26 mouse cellular contexts compared by ENCODE assay signal in genomic region chr1:187771067-187771466, GRCm38 (mm10).
DNase-seq lines count a peak whose midpoint lies in the region; ATAC-seq and TF ChIP-seq lines count a peak whose summit lies in the region.
"Had no signal": no experiment of that assay in that cellular context is flagged by ENCODE, and none has a peak within 500 bp of the region (broad histone marks: within the 10 kb centered on the region; RNA-seq: fewer than 3 reads in every experiment).

No protein-coding gene starts in this region.

- H3K4me2 ChIP-seq in kidney, embryonic 15.5 days, result no peak overlapping the region
- no peak overlapping the region for H3K4me2 ChIP-seq in liver, postnatal 0 days (ENCODE audit: low read depth, low read length)
- no peak overlapping the region for H3K4me2 ChIP-seq in liver, embryonic 12.5 days
- H3K4me2 ChIP-seq in stomach, postnatal 0 days (replicated peaks; ENCODE audit: low read depth), result no peak overlapping the region
- H3K4me2 ChIP-seq: embryonic facial prominence, embryonic 15.5 days; forebrain, embryonic 12.5 days; heart, embryonic 15.5 days; hindbrain, embryonic 12.5 days; liver, embryonic 15.5 days; lung, embryonic 15.5 days; midbrain, embryonic 12.5 days had no signal

- intact Hi-C loops in gastrocnemius, adult 2 months (cut with DNase I), result loop anchor here (10.0 kb wide), 1 partner anchor 326 kb away; no protein-coding TSS in a partner anchor

- DNase-seq in gastrocnemius, adult 2 months, result no peak
- DNase-seq in gastrocnemius, postnatal 25 days, result no peak
- no peak for DNase-seq in kidney, adult 2 months
- no peak for DNase-seq in liver, postnatal 0 days
- DNase-seq in stomach, postnatal 0 days (ENCODE audit: low spot score), result no peak
- DNase-seq: adrenal gland, postnatal 25 days; cerebellum, adult 8-10 months; cerebellum, postnatal 25 days; gastrocnemius, postnatal 36 days; kidney, adult 18-20 months; kidney, postnatal 10 days; left cerebral cortex, postnatal 4 days; lung, postnatal 4 days; thymus, postnatal 4 days had no signal

- TF ChIP-seq CTCF in gastrocnemius, adult 2 months (IDR thresholded peaks at IDR 0.05), result peak; percentile 22; the same call in 1 of the 2 replicates
- TF ChIP-seq CTCF in kidney, adult 2 months (conservative IDR thresholded peaks at IDR 0.05; ENCODE audit: insufficient read depth, insufficient read length, low read depth, low read length), result no peak
- TF ChIP-seq CTCF in liver, postnatal 0 days (IDR thresholded peaks at IDR 0.05; ENCODE audit: low read depth), result peak; percentile 38
- peak; percentile 42 for TF ChIP-seq CTCF in stomach, postnatal 0 days (IDR thresholded peaks at IDR 0.05; ENCODE audit: low read depth)

- 46% methylated on average over 4 of the region's 4 CpGs for WGBS in kidney, adult 2 months
- 72% methylated on average over 4 of the region's 4 CpGs for WGBS in kidney, embryonic 15.5 days
- 75% methylated on average over 4 of the region's 4 CpGs for WGBS in liver, postnatal 0 days (ENCODE audit: insufficient replicate concordance)
- WGBS in liver, embryonic 12.5 days (ENCODE audit: insufficient replicate concordance), result 63% methylated on average over 4 of the region's 4 CpGs
- 68% methylated on average over 4 of the region's 4 CpGs for WGBS in stomach, postnatal 0 days

- ATAC-seq in kidney, embryonic 15.5 days (replicated peaks; ENCODE audit: low FRiP score), result no peak
- no peak for ATAC-seq in liver, postnatal 0 days
- no peak for ATAC-seq in liver, embryonic 12.5 days
- no peak for ATAC-seq in stomach, postnatal 0 days (ENCODE audit: low FRiP score, low TSS enrichment)

- H3K27ac ChIP-seq in gastrocnemius, adult 2 months, result no peak overlapping the region
- H3K27ac ChIP-seq in kidney, adult 2 months (ENCODE audit: insufficient read depth, low read depth, low read length), result peak overlapping the region; percentile 45; the same call in 1 of the 2 replicates
- no peak overlapping the region for H3K27ac ChIP-seq in kidney, embryonic 15.5 days
- H3K27ac ChIP-seq in liver, postnatal 0 days (ENCODE audit: low read depth), result no peak overlapping the region
- H3K27ac ChIP-seq in liver, embryonic 12.5 days, result no peak overlapping the region
- no peak overlapping the region for H3K27ac ChIP-seq in stomach, postnatal 0 days (replicated peaks)
- H3K27ac ChIP-seq: embryonic facial prominence, embryonic 10.5 days; embryonic facial prominence, embryonic 15.5 days; forebrain, embryonic 12.5 days; heart, embryonic 10.5 days; heart, embryonic 15.5 days; hindbrain, embryonic 12.5 days; liver, embryonic 15.5 days; lung, embryonic 15.5 days; midbrain, embryonic 12.5 days had no signal

- no peak overlapping the region for H3K4me3 ChIP-seq in gastrocnemius, adult 2 months
- H3K4me3 ChIP-seq in kidney, adult 2 months (ENCODE audit: insufficient read depth, low read depth, low read length), result no peak overlapping the region
- H3K4me3 ChIP-seq in kidney, embryonic 15.5 days (replicated peaks), result no peak overlapping the region
- no peak overlapping the region for H3K4me3 ChIP-seq in liver, postnatal 0 days (ENCODE audit: low read depth, low read length)
- no peak overlapping the region for H3K4me3 ChIP-seq in liver, embryonic 12.5 days
- H3K4me3 ChIP-seq in stomach, postnatal 0 days (ENCODE audit: low read depth, low read length), result no peak overlapping the region
- H3K4me3 ChIP-seq: embryonic facial prominence, embryonic 10.5 days; embryonic facial prominence, embryonic 15.5 days; forebrain, embryonic 12.5 days; heart, embryonic 10.5 days; heart, embryonic 15.5 days; hindbrain, embryonic 12.5 days; liver, embryonic 15.5 days; lung, embryonic 15.5 days; megakaryocyte, embryonic 14.5 days; midbrain, embryonic 12.5 days had no signal

- 0 out of 2 replicates have a peak, but pooled peaks cover 1% of the 10 kb centered on the region for H3K27me3 ChIP-seq in kidney, adult 2 months (replicated peaks; ENCODE audit: control insufficient read depth, insufficient read depth, low read length)
- no peaks in the 10 kb centered on the region for H3K27me3 ChIP-seq in kidney, embryonic 15.5 days
- no peaks in the 10 kb centered on the region for H3K27me3 ChIP-seq in liver, postnatal 0 days (ENCODE audit: insufficient read depth, low read length)
- H3K27me3 ChIP-seq in liver, embryonic 12.5 days (replicated peaks), result no peaks in the 10 kb centered on the region
- H3K27me3 ChIP-seq in stomach, postnatal 0 days (ENCODE audit: control insufficient read depth, insufficient read depth, low read length), result no peaks in the 10 kb centered on the region
- H3K27me3 ChIP-seq: embryonic facial prominence, embryonic 15.5 days; forebrain, embryonic 12.5 days; heart, embryonic 15.5 days; hindbrain, embryonic 12.5 days; liver, embryonic 15.5 days; lung, embryonic 15.5 days; megakaryocyte, embryonic 14.5 days; midbrain, embryonic 12.5 days had no signal

- TF ChIP-seq EP300 in liver, postnatal 0 days (IDR thresholded peaks at IDR 0.05; ENCODE audit: low read depth), result no peak
- TF ChIP-seq EP300 in stomach, postnatal 0 days (optimal IDR thresholded peaks at IDR 0.05), result no peak

- H3K9me3 ChIP-seq in kidney, embryonic 15.5 days (replicated peaks), result no peaks in the 10 kb centered on the region
- H3K9me3 ChIP-seq in liver, postnatal 0 days (ENCODE audit: low read length), result no peaks in the 10 kb centered on the region
- H3K9me3 ChIP-seq in liver, embryonic 12.5 days (replicated peaks), result no peaks in the 10 kb centered on the region
- no peaks in the 10 kb centered on the region for H3K9me3 ChIP-seq in stomach, postnatal 0 days (ENCODE audit: control insufficient read depth, low read length)
- H3K9me3 ChIP-seq: embryonic facial prominence, embryonic 10.5 days; embryonic facial prominence, embryonic 15.5 days; forebrain, embryonic 12.5 days; heart, embryonic 10.5 days; heart, embryonic 15.5 days; hindbrain, embryonic 12.5 days; liver, embryonic 15.5 days; lung, embryonic 15.5 days; midbrain, embryonic 12.5 days had no signal

- no peak overlapping the region for H3K9ac ChIP-seq in kidney, embryonic 15.5 days
- no peak overlapping the region for H3K9ac ChIP-seq in liver, postnatal 0 days (replicated peaks)
- H3K9ac ChIP-seq in liver, embryonic 12.5 days, result no peak overlapping the region
- H3K9ac ChIP-seq in stomach, postnatal 0 days (ENCODE audit: low read length), result no peak overlapping the region
- H3K9ac ChIP-seq: embryonic facial prominence, embryonic 15.5 days; forebrain, embryonic 12.5 days; heart, embryonic 15.5 days; hindbrain, embryonic 12.5 days; liver, embryonic 15.5 days; lung, embryonic 15.5 days; midbrain, embryonic 12.5 days had no signal

- TF ChIP-seq POLR2A in kidney, adult 2 months (IDR thresholded peaks at IDR 0.05; ENCODE audit: low read depth, low read length), result no peak

- no peaks in the 10 kb centered on the region; the same call in 1 of the 2 replicates for H3K36me3 ChIP-seq in kidney, adult 2 months (ENCODE audit: control insufficient read depth, insufficient read depth, low read length)
- no peaks in the 10 kb centered on the region for H3K36me3 ChIP-seq in kidney, embryonic 15.5 days
- H3K36me3 ChIP-seq in liver, postnatal 0 days (replicated peaks; ENCODE audit: insufficient read depth, low read length), result no peaks in the 10 kb centered on the region
- H3K36me3 ChIP-seq in liver, embryonic 12.5 days, result no peaks in the 10 kb centered on the region
- H3K36me3 ChIP-seq in stomach, postnatal 0 days (ENCODE audit: control insufficient read depth, insufficient read depth, low read length), result no peaks in the 10 kb centered on the region
- H3K36me3 ChIP-seq: embryonic facial prominence, embryonic 10.5 days; embryonic facial prominence, embryonic 15.5 days; forebrain, embryonic 12.5 days; heart, embryonic 10.5 days; heart, embryonic 15.5 days; hindbrain, embryonic 12.5 days; liver, embryonic 15.5 days; lung, embryonic 15.5 days; midbrain, embryonic 12.5 days had no signal

- peaks cover 23% of the 10 kb centered on the region for H3K4me1 ChIP-seq in kidney, adult 2 months (ENCODE audit: control insufficient read depth, insufficient read depth, low read length)
- H3K4me1 ChIP-seq in kidney, embryonic 15.5 days, result 0 out of 2 replicates have a peak, but pooled peaks cover 4% of the 10 kb centered on the region
- 0 out of 2 replicates have a peak, but pooled peaks cover 3% of the 10 kb centered on the region for H3K4me1 ChIP-seq in liver, postnatal 0 days (ENCODE audit: insufficient read depth)
- no peaks in the 10 kb centered on the region for H3K4me1 ChIP-seq in liver, embryonic 12.5 days
- no peaks in the 10 kb centered on the region for H3K4me1 ChIP-seq in stomach, postnatal 0 days (replicated peaks; ENCODE audit: control insufficient read depth, insufficient read depth)
- H3K4me1 ChIP-seq: embryonic facial prominence, embryonic 10.5 days; embryonic facial prominence, embryonic 15.5 days; forebrain, embryonic 12.5 days; hindbrain, embryonic 12.5 days; liver, embryonic 15.5 days; lung, embryonic 15.5 days; megakaryocyte, embryonic 14.5 days; midbrain, embryonic 12.5 days had no signal
